Mouse (Mus musculus) liver, postnatal 0 days (tissue): ENCODE results near the gene Gm21905.

Experiments used
- CTCF ChIP-seq: sonication (generic); IDR thresholded peaks from 2 replicates; pipeline ENCODE4 v1.5.1; 2016; ENCODE audit warnings: antibody characterized with exemption, low read depth
- EP300 ChIP-seq: IDR thresholded peaks from 2 replicates; pipeline ENCODE4 v1.6.1; 2016; ENCODE audit warnings: antibody characterized with exemption, low read depth, mild to moderate bottlenecking

GRCm38 (mm10) chr5:67961708-67962629 is 15.7 kb upstream of the Gm21905 start:
- no peak for TF ChIP-seq CTCF
- TF ChIP-seq EP300: no peak
